Mouse (Mus musculus) heart, embryonic 11.5 days (tissue): ENCODE results near the gene Mgat5b. TPM values are rescaled to one million over a fixed set of nuclear protein-coding genes. Genes with fewer than 3 reads are reported as not detected.
A peak's percentile ranks its signal among the peaks of the same experiment; 100 is the strongest.

ENCODE experiments used
- ATAC-seq: fragments of 200-750 bp; cut with Nextera tagmentation; replicated peaks from 2 replicates; pipeline ENCODE4 v1.8.0; 2017; ENCODE audit warnings: moderate library complexity; ENCODE audit not compliant: insufficient number of reproducible peaks, low FRiP score, low TSS enrichment
- H3K27ac ChIP-seq: fragments of 300-500 bp; sonication (generic); 2 replicates; pipeline ENCODE4 v1.5.1; 2014; ENCODE audit warnings: mild to moderate bottlenecking, low read depth, low read length
- H3K27me3 ChIP-seq: fragments of 300-500 bp; sonication (generic); 2 replicates; pipeline ENCODE4 v1.6.1; 2014; ENCODE audit warnings: mild to moderate bottlenecking, low read length, mixed read lengths; ENCODE audit not compliant: control insufficient read depth, insufficient read depth
- H3K36me3 ChIP-seq: fragments of 300-500 bp; sonication (generic); 2 replicates; pipeline ENCODE4 v1.6.1; 2014; ENCODE audit warnings: mild to moderate bottlenecking, low read length, moderate library complexity, mixed read lengths; ENCODE audit not compliant: control insufficient read depth, insufficient read depth
- H3K4me1 ChIP-seq: fragments of 300-500 bp; sonication (generic); 2 replicates; pipeline ENCODE4 v1.6.1; 2014; ENCODE audit warnings: low read length; ENCODE audit not compliant: control insufficient read depth, insufficient read depth
- H3K4me2 ChIP-seq: fragments of 300-500 bp; sonication (generic); 2 replicates; pipeline ENCODE4 v1.6.1; 2014; ENCODE audit warnings: mild to moderate bottlenecking, moderate library complexity
- H3K4me3 ChIP-seq: fragments of 300-500 bp; sonication (generic); 2 replicates; pipeline ENCODE4 v1.5.1; 2014; ENCODE audit warnings: low read depth, low read length
- H3K9ac ChIP-seq: fragments of 300-500 bp; sonication (generic); 2 replicates; pipeline ENCODE4 v1.6.1; 2014; ENCODE audit warnings: mild to moderate bottlenecking, low read depth, low read length, moderate library complexity
- H3K9me3 ChIP-seq: fragments of 300-500 bp; sonication (generic); replicated peaks from 2 replicates; pipeline ENCODE4 v1.6.1; 2016; ENCODE audit warnings: low read length; ENCODE audit not compliant: control insufficient read depth
- WGBS: fragments of 180-500 bp; shearing (Covaris S2); extraction: QIAGEN DNeasy Blood & Tissue Kit; methylation state at CpG from one replicate; pipeline ENCODE4 v1.1.7; 2014; ENCODE audit not compliant: insufficient replicate concordance; 5-methylcytosine and 5-hydroxymethylcytosine counted together
- polyA plus RNA-seq: library from polyadenylated mRNA; unstranded; fragments of >200 nt; fragmentation: Nextera tagmentation; extraction: Ambion mirVana; gene quantifications from 2 replicates; pipeline ENCODE4 v1.2.1, GENCODE M21; 2014

Mgat5b gene
- polyA plus RNA-seq, 1 experiment from 2014 or later = 0.29 TPM

- Histone ChIP-seq H3K27me3 (peaks cover 29% of the 10 kb centered on the region), H3K9ac (no peak overlapping the region), H3K4me3 (no peak overlapping the region), H3K4me1 (no peaks in the 10 kb centered on the region), H3K27ac (no peak overlapping the region), H3K4me2 (no peak overlapping the region), H3K9me3 (no peaks in the 10 kb centered on the region), H3K36me3 (no peaks in the 10 kb centered on the region)
- no peak for ATAC-seq
- WGBS = 59% methylated on average over 6 of the region's 6 CpGs
Measured at GRCm38 (mm10) chr11:116991964-116992363, 73.3 kb downstream of the Mgat5b start.

GRCm38 (mm10) chr11:116994095-116994582 lies 75.5 kb downstream of the Mgat5b start:
- H3K9me3 ChIP-seq = no peaks in the 10 kb centered on the region
- no peak for ATAC-seq
- peak overlapping the region; percentile 8; the same call in 1 of the 2 replicates for H3K4me3 ChIP-seq
- peaks cover 32% of the 10 kb centered on the region for H3K27me3 ChIP-seq
- no peaks in the 10 kb centered on the region for H3K36me3 ChIP-seq
- no peaks in the 10 kb centered on the region for H3K4me1 ChIP-seq
- peak overlapping the region; percentile 41 for H3K4me2 ChIP-seq
- H3K27ac ChIP-seq = no peak overlapping the region
- no peak overlapping the region for H3K9ac ChIP-seq
- WGBS = 2% methylated on average over 18 of the region's 18 CpGs

- H3K9ac ChIP-seq = no peak overlapping the region
- ATAC-seq = no peak
- H3K27me3 ChIP-seq = peaks cover 34% of the 10 kb centered on the region
- 12% methylated on average over 3 of the region's 3 CpGs for WGBS
- H3K9me3 ChIP-seq = no peaks in the 10 kb centered on the region
- no peak overlapping the region for H3K4me2 ChIP-seq
- H3K4me1 ChIP-seq = no peaks in the 10 kb centered on the region
- H3K27ac ChIP-seq = no peak overlapping the region
- H3K4me3 ChIP-seq = no peak overlapping the region
- no peaks in the 10 kb centered on the region for H3K36me3 ChIP-seq
Measured at GRCm38 (mm10) chr11:116996976-116997375, 78.3 kb downstream of the Mgat5b start.

- 85% methylated on average over 5 of the region's 5 CpGs for WGBS
- H3K4me2 ChIP-seq = no peak overlapping the region
- no peak overlapping the region for H3K4me3 ChIP-seq
- H3K27me3 ChIP-seq = peaks cover 24% of the 10 kb centered on the region
- H3K36me3 ChIP-seq = no peaks in the 10 kb centered on the region
- no peak for ATAC-seq
- H3K9ac ChIP-seq = no peak overlapping the region
- no peak overlapping the region for H3K27ac ChIP-seq
- no peaks in the 10 kb centered on the region for H3K9me3 ChIP-seq
- H3K4me1 ChIP-seq = no peaks in the 10 kb centered on the region
Measured at GRCm38 (mm10) chr11:116998935-116999334, 80.3 kb downstream of the Mgat5b start.

GRCm38 (mm10) chr11:117000219-117000618 lies 81.6 kb downstream of the Mgat5b start:
- H3K27me3 ChIP-seq = peaks cover 21% of the 10 kb centered on the region
- ATAC-seq = no peak

GRCm38 (mm10) chr11:117001789-117002188 lies 83.1 kb downstream of the Mgat5b start:
- WGBS = 50% methylated on average over 4 of the region's 4 CpGs
- H3K36me3 ChIP-seq = no peaks in the 10 kb centered on the region

More at GRCm38 (mm10) chr11:117000219-117000618, 81.6 kb downstream of the Mgat5b start:
- no peak overlapping the region for H3K9ac ChIP-seq
- no peak overlapping the region for H3K27ac ChIP-seq
- no peaks in the 10 kb centered on the region for H3K9me3 ChIP-seq
- H3K4me2 ChIP-seq = no peak overlapping the region
- no peak overlapping the region for H3K4me3 ChIP-seq
- 12% methylated on average over 3 of the region's 3 CpGs for WGBS
- H3K4me1 ChIP-seq = no peaks in the 10 kb centered on the region
- no peaks in the 10 kb centered on the region for H3K36me3 ChIP-seq

GRCm38 (mm10) chr11:117003503-117003902 lies 84.8 kb downstream of the Mgat5b start:
- H3K27ac ChIP-seq = no peak overlapping the region
- no peak overlapping the region for H3K4me3 ChIP-seq
- H3K9me3 ChIP-seq = no peaks in the 10 kb centered on the region
- ATAC-seq = no peak
- H3K27me3 ChIP-seq = peaks cover 15% of the 10 kb centered on the region; the same call in 1 of the 2 replicates
- no peak overlapping the region for H3K9ac ChIP-seq
- H3K4me2 ChIP-seq = no peak overlapping the region
- H3K4me1 ChIP-seq = no peaks in the 10 kb centered on the region
- WGBS = 57% methylated on average over 9 of the region's 9 CpGs
- no peaks in the 10 kb centered on the region for H3K36me3 ChIP-seq

More at GRCm38 (mm10) chr11:117001789-117002188, 83.1 kb downstream of the Mgat5b start:
- H3K4me2 ChIP-seq = no peak overlapping the region
- no peak overlapping the region for H3K9ac ChIP-seq
- H3K9me3 ChIP-seq = no peaks in the 10 kb centered on the region
- no peak for ATAC-seq
- H3K4me3 ChIP-seq = no peak overlapping the region
- H3K4me1 ChIP-seq = no peaks in the 10 kb centered on the region
- no peak overlapping the region for H3K27ac ChIP-seq
- H3K27me3 ChIP-seq = peaks cover 18% of the 10 kb centered on the region

GRCm38 (mm10) chr11:117004277-117004676 lies 85.6 kb downstream of the Mgat5b start:
- Histone ChIP-seq H3K4me1 (no peaks in the 10 kb centered on the region), H3K36me3 (no peaks in the 10 kb centered on the region), H3K27ac (no peak overlapping the region), H3K27me3 (peaks cover 13% of the 10 kb centered on the region; the same call in 1 of the 2 replicates), H3K4me3 (no peak overlapping the region), H3K9ac (no peak overlapping the region), H3K9me3 (no peaks in the 10 kb centered on the region), H3K4me2 (no peak overlapping the region)
- WGBS = 11% methylated on average over 9 of the region's 9 CpGs
- no peak for ATAC-seq

- H3K9me3 ChIP-seq = no peaks in the 10 kb centered on the region
- H3K4me3 ChIP-seq = no peak overlapping the region
- H3K9ac ChIP-seq = no peak overlapping the region
- H3K36me3 ChIP-seq = no peaks in the 10 kb centered on the region
- 59% methylated on average over 4 of the region's 4 CpGs for WGBS
- no peak for ATAC-seq
- H3K4me1 ChIP-seq = peaks cover 4% of the 10 kb centered on the region; the same call in 1 of the 2 replicates
- H3K27ac ChIP-seq = no peak overlapping the region
- H3K27me3 ChIP-seq = no peaks in the 10 kb centered on the region; the same call in 1 of the 2 replicates
- H3K4me2 ChIP-seq = no peak overlapping the region
Measured at GRCm38 (mm10) chr11:117017462-117017861, 98.8 kb downstream of the Mgat5b start.
